Mouse (Mus musculus): ENCODE data around the gene Lair1.
"Not testable (repeated sequence)": the region's sequence is repeated elsewhere in the genome, so short reads cannot be mapped to it uniquely, and the experiment has no call there.

Lair1 gene

DNA sequence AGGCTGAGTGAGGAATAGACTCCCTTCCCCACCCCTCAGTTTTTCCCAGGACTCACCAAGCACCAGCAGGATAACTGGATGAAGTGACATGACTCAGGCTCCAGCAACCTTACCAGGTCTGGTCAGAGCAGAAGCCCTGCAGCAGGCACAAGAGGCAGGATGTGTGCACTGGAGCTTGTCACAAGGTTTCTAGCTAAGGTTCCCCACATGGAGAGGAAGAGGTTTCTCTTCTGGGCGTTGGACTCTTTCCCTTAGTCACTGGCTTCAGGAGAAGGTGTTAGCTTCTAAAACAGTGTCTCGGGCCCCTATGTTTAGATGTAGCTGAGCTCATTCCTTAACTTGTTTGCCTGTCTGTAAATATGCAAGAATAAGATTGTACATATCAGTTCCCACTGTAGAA, at the start of gene Lair1:
TSS of gene Lair1 (minus strand) at position 192 of the 400 bp plus-strand sequence.
- peak; percentile 25 to 43 for DNase-seq

DNA sequence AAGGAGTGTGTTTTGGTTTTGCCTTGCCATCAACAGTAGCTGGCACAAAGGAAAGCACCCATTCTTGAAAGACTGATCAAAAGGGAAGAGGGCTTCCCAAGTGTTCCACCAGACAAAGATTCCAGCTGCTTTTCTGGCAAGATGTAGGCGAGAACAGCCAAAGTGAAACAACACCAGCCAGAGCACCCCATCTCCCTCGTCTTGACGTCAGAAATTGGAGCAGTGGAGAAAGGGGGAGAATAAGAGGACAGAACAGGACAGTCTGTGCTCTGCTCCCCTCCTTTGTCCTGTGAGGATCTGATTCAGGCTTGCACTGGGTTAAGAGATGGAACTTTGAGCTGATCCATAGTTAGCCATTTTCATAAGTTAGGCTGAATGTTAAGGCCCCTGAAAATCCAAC, 48.8 kb upstream of the Lair1 start:
- DNase-seq: no peak

DNA sequence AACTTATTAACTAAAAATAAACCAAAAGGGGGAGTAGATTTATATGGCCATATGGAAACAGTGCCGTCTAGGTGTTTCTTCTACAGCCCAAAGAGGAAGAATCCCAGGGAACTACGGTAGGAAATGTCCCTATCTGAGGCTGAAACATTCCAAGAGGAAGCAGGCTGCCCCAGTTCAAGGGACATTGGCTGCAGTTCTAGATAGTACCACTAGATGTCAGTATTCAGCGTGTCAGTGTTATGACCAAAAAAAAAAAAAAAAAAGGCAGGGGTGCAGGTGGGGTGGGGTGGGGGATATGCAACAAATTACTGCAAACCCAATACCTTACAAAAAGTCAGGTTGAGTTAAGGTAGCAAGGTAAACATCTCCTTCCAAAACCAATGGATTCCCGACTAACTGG, 40.4 kb upstream of the Lair1 start:
- DNase-seq: no peak

- DNase-seq: no peak
These were observed 38.1 kb upstream of the Lair1 start for GRCm38 (mm10) chr7:4101144-4101543.

DNA sequence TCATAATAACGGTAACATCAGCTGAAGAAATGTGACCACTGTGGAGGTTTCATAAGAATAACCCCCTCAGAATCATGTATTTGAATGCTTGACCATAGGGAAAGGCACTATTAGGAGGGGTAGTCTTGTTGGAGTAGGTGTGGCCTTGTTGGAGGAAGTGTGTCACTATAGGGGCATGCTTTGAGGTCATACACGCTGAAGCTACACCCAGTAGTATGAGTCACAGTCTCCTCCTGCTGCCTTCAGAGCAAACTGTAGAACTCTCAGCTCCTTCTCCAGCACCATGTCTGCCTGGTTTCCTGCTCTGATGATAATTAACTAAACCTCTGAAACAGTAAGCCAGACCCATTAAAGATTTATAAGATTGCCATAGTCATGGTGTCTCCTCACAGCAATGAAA, 35.8 kb upstream of the Lair1 start:
- no peak for DNase-seq

- no peak for DNase-seq
These were observed 35.3 kb upstream of the Lair1 start for GRCm38 (mm10) chr7:4098301-4098700.

DNA sequence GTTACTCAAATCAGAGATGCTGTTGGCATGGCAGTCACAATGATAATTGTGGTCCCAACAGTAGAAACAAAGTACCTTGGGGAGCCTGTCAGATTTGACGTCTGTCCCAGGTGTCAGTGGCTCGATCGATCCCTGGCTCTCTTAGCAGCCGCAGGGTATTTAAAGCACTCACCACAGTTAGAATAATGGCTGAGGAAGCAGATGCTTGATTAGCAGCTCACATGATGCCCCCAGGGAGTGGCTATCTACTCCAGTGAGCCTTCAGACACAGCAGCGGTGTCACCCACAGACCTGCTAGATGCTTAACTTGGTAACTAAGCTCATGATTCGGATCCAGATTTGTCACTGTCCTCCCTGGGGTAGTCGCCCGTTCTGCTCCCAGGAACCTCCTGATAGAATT, 28.2 kb upstream of the Lair1 start:
- DNase-seq: no peak

DNA sequence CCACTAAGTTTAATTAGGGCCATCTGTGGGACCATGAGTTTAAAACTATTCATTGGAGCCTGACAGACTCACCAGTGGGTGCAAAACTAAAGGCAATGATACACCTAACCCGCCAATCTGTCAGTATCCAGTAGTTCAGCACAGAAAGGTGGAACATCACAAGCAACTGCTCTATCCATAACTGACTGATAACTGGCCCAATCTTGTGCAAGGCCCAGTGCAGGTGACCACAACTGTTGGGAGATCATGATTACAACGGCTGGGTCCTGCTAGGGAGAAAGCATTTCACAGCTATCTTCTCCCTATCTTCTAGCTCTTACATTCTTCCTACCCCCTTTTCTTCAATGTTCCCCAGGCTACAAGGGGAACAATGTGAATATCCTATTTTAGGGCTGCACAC, 25.7 kb upstream of the Lair1 start:
- no peak for DNase-seq

DNA sequence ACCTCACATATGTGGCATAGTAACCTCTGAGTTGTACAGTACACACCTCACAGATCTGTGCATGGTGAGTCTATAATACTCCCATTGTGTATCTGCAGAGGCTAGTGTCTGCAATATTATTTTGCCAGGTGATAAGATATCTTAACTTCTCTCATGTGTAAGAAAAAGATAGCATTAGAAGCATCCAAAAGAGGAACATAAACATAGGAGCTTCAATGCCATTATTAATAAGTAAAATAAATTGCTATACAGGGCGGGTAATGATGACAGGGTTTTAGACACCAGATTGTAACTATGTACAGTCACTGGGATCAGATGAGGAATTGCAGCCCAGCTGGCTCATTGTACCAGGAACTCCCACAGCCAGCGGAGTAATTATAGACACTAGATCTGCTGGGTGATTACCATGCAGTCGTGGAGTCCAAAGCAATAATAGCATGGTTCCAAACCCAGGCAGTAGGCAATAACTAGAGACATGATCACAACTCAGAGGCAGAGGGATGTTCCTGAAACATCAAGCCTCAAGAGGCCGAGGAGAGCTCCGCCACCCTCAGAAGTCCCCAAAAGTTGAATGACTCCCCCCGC, 25.0 kb upstream of the Lair1 start:
- no peak for DNase-seq

DNA sequence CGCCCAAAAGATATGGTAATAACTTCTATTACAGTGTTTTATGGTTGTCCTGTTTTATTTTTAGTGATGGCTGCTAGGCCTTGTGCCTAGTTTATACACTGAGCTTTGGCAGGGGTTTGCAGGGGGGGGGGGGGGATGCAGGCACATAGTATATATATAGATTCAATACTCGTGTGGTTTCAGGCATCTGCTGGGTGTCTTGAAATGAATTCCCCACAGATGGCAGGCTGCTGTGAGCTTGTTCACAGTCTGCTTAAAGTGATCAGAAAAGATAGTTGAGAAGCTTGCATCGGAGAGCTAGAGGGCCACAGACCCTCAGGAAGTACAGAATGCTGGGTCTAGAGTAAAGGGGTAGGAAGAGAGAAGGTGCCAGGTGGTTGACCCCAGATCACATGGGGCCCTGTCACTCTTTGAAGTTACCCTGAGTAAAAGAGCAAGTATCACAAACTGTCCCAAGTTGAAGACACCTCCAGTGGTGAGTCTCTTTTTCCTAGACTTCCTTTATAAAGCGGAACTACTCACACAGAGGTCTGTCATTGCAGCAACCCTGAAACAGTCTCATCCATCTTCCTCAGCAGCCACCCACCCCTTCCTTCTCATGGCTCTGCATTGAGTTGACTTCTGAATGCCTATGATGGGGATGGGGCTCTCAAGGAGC, 24.4 kb upstream of the Lair1 start:
- peak; percentile 14 to 23 for DNase-seq

- DNase-seq: no peak
These were observed 22.6 kb upstream of the Lair1 start for GRCm38 (mm10) chr7:4085562-4085961.

- no peak for DNase-seq
These were observed 21.2 kb upstream of the Lair1 start for GRCm38 (mm10) chr7:4084161-4084560.

- DNase-seq: peak; percentile 29 to 38
These were observed 19.8 kb upstream of the Lair1 start for GRCm38 (mm10) chr7:4082804-4083203.

GRCm38 (mm10) chr7:4081706-4082105, 18.7 kb upstream of the Lair1 start:
- DNase-seq: no peak

DNA sequence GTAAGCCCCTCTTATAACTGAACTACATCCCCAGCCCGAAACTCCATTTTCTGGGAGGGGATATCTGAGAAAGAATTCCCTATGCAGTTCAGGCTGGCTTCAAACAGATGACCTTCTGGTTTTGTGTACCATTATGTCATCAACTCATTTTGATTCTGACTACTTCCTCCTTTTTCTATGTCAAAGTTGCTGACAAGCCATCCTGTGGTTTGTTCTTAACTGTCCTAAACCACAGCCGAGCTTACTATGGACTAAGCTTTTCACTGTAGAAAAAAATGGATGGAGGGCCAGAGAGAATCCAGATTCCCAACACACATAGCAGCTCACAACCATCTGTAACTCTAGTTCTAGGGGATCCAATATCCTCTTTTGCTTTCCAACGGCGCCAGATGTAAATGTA, 17.5 kb upstream of the Lair1 start:
- no peak for DNase-seq

GRCm38 (mm10) chr7:4079511-4079910, 16.5 kb upstream of the Lair1 start:
- DNase-seq: no peak

DNA sequence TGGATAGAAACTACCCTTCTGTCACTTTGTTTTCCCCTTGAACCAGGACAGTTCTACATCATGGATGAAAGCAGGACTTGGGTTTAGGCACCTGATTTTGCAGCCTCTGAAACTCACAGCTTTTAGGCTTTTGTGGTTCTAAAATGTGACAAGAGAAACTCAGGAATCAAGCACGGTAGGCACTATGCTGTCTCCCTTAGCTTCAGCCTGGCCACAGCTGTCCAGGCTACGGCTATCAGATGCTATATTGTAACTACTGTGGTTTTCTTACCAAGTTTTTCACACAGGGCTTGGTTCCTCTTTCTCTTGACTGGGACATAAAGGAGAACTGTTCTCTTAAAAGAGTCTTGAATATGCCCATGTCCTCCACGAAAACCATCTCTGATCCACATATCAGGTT, 10.1 kb upstream of the Lair1 start:
- no peak for DNase-seq

DNA sequence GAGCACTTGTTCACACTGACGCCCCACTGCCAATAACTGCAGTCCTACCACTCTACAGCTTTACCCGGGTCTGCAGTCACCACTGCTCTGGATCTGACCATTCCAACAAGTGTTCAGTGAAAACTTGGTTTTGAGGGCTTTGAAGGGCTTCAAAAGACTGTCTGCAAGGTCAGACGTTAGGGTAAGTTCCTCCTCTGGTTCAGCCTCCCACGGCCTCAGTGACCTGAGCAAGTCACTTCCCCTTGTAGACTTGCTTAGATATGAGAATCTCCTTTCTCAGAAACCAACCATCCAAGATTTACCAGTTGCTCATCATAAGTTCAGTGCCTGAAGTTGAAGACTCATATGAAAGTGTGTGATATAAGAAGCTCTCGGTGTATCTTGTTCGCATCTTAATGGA, 8.1 kb upstream of the Lair1 start:
- no peak for DNase-seq

- no peak for DNase-seq
These were observed 866 bp upstream of the Lair1 start for GRCm38 (mm10) chr7:4063714-4064425.

DNA sequence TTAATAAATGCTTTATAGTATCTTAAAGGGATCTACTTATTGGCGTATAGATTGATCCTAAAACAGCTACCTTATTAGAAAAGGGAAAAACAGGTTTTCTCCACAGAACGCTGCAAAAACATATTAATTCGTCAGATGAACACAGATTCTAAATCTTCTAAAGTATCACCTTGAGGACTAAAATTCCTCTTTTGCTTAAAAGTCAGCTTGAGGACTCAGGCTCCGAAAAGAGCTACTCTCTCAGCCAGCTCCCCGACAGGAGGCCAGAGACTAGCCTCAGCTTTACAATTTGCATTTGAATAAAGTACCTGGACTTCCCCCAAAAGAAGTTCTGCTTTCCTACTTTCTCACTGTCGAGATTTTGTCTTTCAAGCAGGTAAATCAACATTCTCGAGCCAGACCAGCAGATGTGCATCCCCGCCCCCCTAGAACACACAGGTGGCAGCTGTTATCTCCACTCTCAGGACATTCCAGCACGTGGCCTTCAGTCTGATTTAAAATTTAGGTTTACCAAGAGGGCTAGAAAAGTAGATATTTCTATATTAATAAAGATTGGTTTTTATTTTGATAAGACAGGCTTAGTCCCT, 2.3 kb downstream of the Lair1 start:
- DNase-seq: not testable (repeated sequence)

DNA sequence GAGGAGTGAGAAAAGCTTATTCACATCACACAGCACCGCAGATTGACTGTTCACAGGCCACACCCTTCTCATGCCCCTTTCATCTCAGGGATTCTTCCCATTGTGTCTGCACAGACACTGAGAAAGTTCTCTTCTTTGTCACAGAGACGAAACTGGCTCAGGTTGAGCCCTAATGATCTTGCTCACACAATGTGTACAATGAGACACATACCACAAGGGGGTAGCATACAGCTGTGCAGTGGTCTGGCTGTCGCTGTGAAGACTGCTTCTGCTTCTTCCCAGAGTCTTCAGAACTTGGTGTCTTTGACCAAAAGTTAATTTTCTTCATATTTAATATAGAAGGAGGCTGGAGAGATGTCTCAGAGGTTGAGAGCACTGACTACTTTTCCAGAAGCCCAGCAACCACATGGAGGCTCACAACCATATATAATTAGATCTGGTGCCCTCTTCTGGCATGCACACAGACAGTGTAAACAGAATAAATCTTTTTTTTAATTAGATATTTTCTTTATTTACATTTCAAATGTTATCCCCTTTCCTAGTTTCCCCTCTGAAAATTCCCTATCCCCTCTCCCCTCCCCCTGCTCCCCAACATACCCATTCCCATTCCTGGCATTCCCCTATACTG, 36.1 kb downstream of the Lair1 start:
- DNase-seq: peak; percentile 6 to 9

- not testable (repeated sequence) for DNase-seq
These were observed 58.4 kb downstream of the Lair1 start for GRCm38 (mm10) chr7:4004636-4005035.

DNA sequence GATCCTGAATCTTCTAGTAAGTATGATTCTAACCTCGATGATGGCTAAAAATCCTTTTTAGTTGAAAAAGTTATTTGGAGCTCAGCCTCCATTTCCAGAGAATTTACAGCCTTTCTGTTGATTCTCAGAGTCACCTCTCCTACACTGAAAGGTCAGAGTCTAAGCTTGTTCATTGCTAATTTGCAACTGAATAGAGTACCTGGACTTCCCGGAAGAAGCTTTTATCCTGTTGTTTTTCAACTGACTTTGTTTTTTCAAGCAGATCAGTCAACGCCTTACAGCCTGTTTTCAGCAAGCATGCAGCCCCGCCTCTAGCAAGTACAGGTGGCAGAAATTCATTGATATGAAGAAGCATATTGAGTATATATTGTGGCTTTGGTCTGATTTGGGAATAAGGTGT, 59.0 kb downstream of the Lair1 start:
- DNase-seq: not testable (repeated sequence)
